Mouse (Mus musculus) thymus, adult 2 months (tissue): Measurements from ENCODE around the gene Fstl1. TPM values are rescaled to one million over a fixed set of nuclear protein-coding genes. Genes with fewer than 3 reads are reported as not detected.

Source experiments
- DNase-seq: peaks from one replicate; pipeline ENCODE4 v3.0.0; 2021
- H3K27ac ChIP-seq: fragments of 200-500 bp; 2 replicates; pipeline ENCODE4 v1.5.1; 2012; ENCODE audit warnings: low read length, control low read depth; ENCODE audit not compliant: control insufficient read depth, insufficient read depth
- H3K27me3 ChIP-seq: fragments of 200-500 bp; 2 replicates; pipeline ENCODE4 v1.6.1; 2012; ENCODE audit warnings: mild to moderate bottlenecking, low read length, moderate library complexity, mixed read lengths; ENCODE audit not compliant: control insufficient read depth, insufficient read depth
- H3K36me3 ChIP-seq: fragments of 200-500 bp; 2 replicates; pipeline ENCODE4 v1.6.1; 2012; ENCODE audit warnings: mild to moderate bottlenecking, low read length, moderate library complexity; ENCODE audit not compliant: control insufficient read depth, insufficient read depth
- H3K4me1 ChIP-seq: fragments of 200-500 bp; replicated peaks from 2 replicates; pipeline ENCODE4 v1.6.1; 2012; ENCODE audit warnings: low read length; ENCODE audit not compliant: control insufficient read depth, insufficient read depth
- H3K4me3 ChIP-seq: fragments of 200-500 bp; 2 replicates; pipeline ENCODE4 v1.5.1; 2012; ENCODE audit warnings: mild to moderate bottlenecking, low read length, control low read depth, moderate library complexity; ENCODE audit not compliant: control insufficient read depth, insufficient read depth
- CTCF ChIP-seq: fragments of 200-500 bp; IDR thresholded peaks from 2 replicates; pipeline ENCODE4 v1.5.1; 2012; ENCODE audit warnings: mild to moderate bottlenecking, control low read depth, low read length, moderate library complexity, borderline replicate concordance; ENCODE audit not compliant: control insufficient read depth, poor library complexity, insufficient read depth; ENCODE audit errors: extremely low read depth
- POLR2A ChIP-seq: fragments of 200-500 bp; IDR thresholded peaks from 2 replicates; pipeline ENCODE4 v1.6.1; 2012; ENCODE audit warnings: mild to moderate bottlenecking, low read length, control low read depth, moderate library complexity; ENCODE audit not compliant: control insufficient read depth, poor library complexity, insufficient read depth; ENCODE audit errors: extremely low read depth
- WGBS: fragments of 180-500 bp; shearing (Covaris S2); methylation state at CpG from one replicate; pipeline ENCODE4 v1.1.7; 2018; 5-methylcytosine and 5-hydroxymethylcytosine counted together
- polyA plus RNA-seq: library from polyadenylated mRNA; depleted of rRNA; stranded (reverse); fragments of >200 nt; gene quantifications from 2 replicates; pipeline ENCODE4 v1.2.3, GENCODE M21; 2012

The Fstl1 gene
- polyA plus RNA-seq, 1 experiment: 9.6 TPM

GRCm38 (mm10) chr16:37805746-37806495 lies 29.2 kb downstream of the Fstl1 start:
- Histone ChIP-seq H3K27me3 (no peaks in the 10 kb centered on the region), H3K36me3 (no peaks in the 10 kb centered on the region), H3K4me1 (no peaks in the 10 kb centered on the region), H3K4me3 (no peak overlapping the region), H3K27ac (no peak overlapping the region)
- 94% methylated on average over 3 of the region's 3 CpGs for WGBS
- no peak for DNase-seq
- TF ChIP-seq CTCF: no peak
- TF ChIP-seq POLR2A: no peak

GRCm38 (mm10) chr16:37807269-37807668 lies 30.6 kb downstream of the Fstl1 start:
- H3K27me3 ChIP-seq: no peaks in the 10 kb centered on the region
- DNase-seq: no peak
- no peak overlapping the region for H3K4me3 ChIP-seq
- WGBS: 95% methylated on average over 8 of the region's 8 CpGs
- no peak for TF ChIP-seq POLR2A
- TF ChIP-seq CTCF: no peak
- H3K27ac ChIP-seq: no peak overlapping the region
- H3K4me1 ChIP-seq: no peaks in the 10 kb centered on the region
- H3K36me3 ChIP-seq: no peaks in the 10 kb centered on the region

GRCm38 (mm10) chr16:37808866-37809622 lies 32.4 kb downstream of the Fstl1 start:
- H3K4me3 ChIP-seq: no peak overlapping the region
- 0 out of 2 replicates have a peak, but pooled peaks cover 2% of the 10 kb centered on the region for H3K4me1 ChIP-seq
- 86% methylated on average over 10 of the region's 10 CpGs for WGBS
- H3K27ac ChIP-seq: no peak overlapping the region
- H3K27me3 ChIP-seq: no peaks in the 10 kb centered on the region
- H3K36me3 ChIP-seq: no peaks in the 10 kb centered on the region
- DNase-seq: no peak
- TF ChIP-seq POLR2A (no peak), CTCF (no peak)

- Histone ChIP-seq H3K4me3 (no peak overlapping the region), H3K27ac (no peak overlapping the region), H3K27me3 (no peaks in the 10 kb centered on the region), H3K4me1 (peaks cover 2% of the 10 kb centered on the region; the same call in 1 of the 2 replicates), H3K36me3 (no peaks in the 10 kb centered on the region)
- no peak for DNase-seq
- no peak for TF ChIP-seq CTCF
- 90% methylated on average over 6 of the region's 6 CpGs for WGBS
Observed at GRCm38 (mm10) chr16:37809623-37809992, 32.9 kb downstream of the Fstl1 start.

- Histone ChIP-seq H3K36me3 (no peaks in the 10 kb centered on the region), H3K27me3 (no peaks in the 10 kb centered on the region), H3K27ac (no peak overlapping the region), H3K4me1 (peaks cover 2% of the 10 kb centered on the region; the same call in 1 of the 2 replicates), H3K4me3 (no peak overlapping the region)
- no peak for TF ChIP-seq CTCF
- no peak for TF ChIP-seq POLR2A
- DNase-seq: no peak
- WGBS: 98% methylated on average over 8 of the region's 8 CpGs
Observed at GRCm38 (mm10) chr16:37811874-37812273, 35.2 kb downstream of the Fstl1 start.

GRCm38 (mm10) chr16:37812474-37812886 lies 35.8 kb downstream of the Fstl1 start:
- no peak for TF ChIP-seq POLR2A
- Histone ChIP-seq H3K4me1 (peaks cover 2% of the 10 kb centered on the region; the same call in 1 of the 2 replicates), H3K4me3 (no peak overlapping the region), H3K36me3 (no peaks in the 10 kb centered on the region), H3K27me3 (no peaks in the 10 kb centered on the region), H3K27ac (no peak overlapping the region)
- peak; percentile 2 for DNase-seq
- 42% methylated on average over 9 of the region's 9 CpGs for WGBS
